Mouse (Mus musculus) bone marrow, adult 2 months (tissue): Measurements from ENCODE around the gene Rassf8.

ENCODE experiments used
- CTCF ChIP-seq: fragments of 200-500 bp; IDR thresholded peaks from 2 replicates; pipeline ENCODE4 v1.5.1; 2011; ENCODE audit warnings: low read length, control low read depth; ENCODE audit not compliant: control insufficient read depth, insufficient read depth
- POLR2A ChIP-seq: fragments of 200-500 bp; IDR thresholded peaks from 2 replicates; pipeline ENCODE4 v1.6.1; 2011; ENCODE audit warnings: low read depth, mild to moderate bottlenecking, control low read depth, low read length, borderline replicate concordance; ENCODE audit not compliant: control insufficient read depth

GRCm38 (mm10) chr6:145855720-145856551 is 109.4 kb downstream of the Rassf8 start:
- TF ChIP-seq CTCF (no peak), POLR2A (no peak)
